Mouse (Mus musculus) mouse embryonic stem cell (cell line): ENCODE results near the gene Sptbn1.

Experiments
- in situ Hi-C, 2 experiments: fragments of 300-500 bp; cut with MboI; formaldehyde crosslinking; loops; 1 replicate in 1 of 2; 3 replicates in 1 of 2; pipeline ENCODE4 v1.14.3; 2019 to 2020; ENCODE audit warnings: low sequenced_read_pairs in 2 of 2, low pct_unique_long_range_greater_than_20kb in 1 of 2, mixed read lengths in 1 of 2; ENCODE audit not compliant: unreplicated experiment in 1 of 2

Gene Sptbn1

DNA sequence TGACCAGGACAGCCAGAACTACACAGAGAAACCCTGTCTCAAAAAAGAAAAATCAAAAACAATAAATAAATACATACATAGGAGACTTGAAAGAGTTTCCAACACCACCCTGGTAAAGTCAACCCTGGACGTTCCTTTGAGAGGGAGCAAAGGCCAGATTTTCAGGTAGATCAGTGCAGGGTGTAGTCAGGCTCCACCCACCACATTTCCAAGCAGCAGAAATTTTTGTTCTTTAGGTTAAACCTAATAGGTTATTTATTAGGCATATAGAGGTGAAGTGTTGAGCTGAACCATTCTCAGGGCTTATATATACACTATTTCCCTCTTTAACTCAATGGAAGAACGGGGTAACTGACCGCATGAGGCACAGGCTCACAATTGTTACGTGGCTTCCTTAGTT is 77.0 kb downstream of the Sptbn1 start:
- in situ Hi-C loops: no loop called here

DNA sequence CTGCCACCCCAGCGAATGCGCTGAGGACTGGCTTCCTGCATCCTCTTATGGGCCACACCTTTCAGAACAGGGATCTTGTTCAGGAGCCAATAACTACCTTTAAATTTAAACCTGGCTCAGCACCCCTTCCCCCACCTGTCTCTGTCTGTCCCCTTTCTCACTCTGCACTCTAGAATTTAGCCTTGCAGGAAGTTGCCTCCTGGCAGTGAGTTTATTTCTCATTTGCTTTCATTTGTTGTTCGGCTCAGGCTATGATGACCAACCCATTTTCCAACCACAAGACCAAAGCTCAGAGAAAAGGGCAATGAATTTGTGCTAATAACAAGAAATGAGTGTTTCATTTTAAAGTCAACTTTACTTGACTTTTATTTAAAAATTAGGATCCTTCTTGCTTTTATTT is 77.9 kb downstream of the Sptbn1 start:
- in situ Hi-C loops: no loop called here

DNA sequence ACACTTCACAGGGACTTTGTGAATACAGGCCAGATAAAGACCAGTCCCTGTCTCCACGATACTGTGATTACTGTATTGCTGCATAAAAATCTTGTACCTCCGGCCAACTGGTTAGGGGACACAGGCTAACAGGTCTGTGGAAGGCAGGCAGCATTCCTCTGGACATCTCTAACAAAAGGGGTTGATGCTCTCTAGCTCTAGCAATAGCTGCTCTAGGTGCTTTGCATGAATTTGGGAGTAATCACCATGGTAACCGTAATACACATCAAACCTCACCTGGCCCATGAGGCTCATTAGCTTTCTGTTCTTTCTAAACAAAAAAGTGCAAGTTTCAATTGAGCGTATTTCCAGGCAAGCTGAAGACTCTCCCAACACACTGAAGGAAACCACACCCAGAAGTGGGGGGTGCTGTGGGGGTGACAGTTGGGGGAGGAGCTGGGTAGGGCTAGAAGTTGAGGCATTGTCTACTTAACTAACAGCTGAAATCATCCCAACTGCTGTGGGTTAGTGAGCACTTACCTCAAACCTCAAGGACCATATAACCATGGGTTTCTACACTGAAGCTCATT is 81.0 kb downstream of the Sptbn1 start:
- in situ Hi-C loops: no loop called here

DNA sequence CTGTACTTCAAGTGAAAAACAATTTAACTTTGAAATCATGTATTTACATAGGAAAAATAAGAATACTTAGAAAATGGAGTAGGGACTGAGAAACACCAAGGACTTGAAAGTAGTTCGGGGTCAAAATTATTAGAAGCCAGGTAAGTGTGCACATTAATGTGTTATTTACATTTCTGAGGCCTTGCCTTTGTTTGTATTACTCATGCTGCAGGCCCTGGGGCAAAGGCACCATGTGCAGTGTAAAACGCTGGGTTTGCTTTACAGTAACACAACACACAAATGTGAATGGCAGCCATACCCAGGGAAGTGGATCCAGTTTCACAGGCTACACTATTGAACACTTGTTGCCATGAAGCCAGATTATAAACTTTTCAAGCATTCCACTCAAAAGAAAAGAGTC is 83.4 kb downstream of the Sptbn1 start:
- in situ Hi-C loops: no loop called here

DNA sequence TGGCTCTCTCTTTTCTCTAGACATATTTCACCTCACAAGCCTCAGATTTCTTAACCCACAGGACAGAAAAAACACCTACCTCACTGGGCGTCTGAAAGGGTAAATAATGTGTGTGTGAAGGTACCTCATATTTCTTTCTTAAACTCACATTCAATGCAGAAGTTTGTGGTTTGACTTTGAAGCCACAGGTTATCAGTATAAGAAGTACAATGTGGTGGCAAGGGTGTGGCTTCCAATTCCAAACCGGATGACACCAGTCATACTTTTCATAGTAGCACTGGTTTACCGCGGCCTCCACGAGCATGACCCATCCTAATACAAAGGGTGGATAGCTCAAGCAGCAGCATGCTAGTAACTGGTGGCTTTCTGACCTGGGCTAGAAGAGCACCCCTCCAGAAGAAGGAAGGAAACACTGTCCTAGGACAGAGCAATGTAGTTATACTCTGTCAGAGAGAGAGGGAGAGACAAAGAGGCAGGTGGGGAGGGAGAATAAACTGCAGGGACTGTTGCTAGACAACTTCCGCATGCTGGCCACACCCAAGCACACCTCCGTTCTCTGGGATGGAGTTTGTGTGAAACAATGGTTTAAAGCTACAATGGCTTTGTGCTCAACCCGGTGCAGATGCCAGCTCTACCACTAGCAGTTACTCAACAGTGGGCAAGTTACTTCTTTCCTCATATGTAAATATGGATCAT is 85.1 kb downstream of the Sptbn1 start:
- in situ Hi-C loops: no loop called here

DNA sequence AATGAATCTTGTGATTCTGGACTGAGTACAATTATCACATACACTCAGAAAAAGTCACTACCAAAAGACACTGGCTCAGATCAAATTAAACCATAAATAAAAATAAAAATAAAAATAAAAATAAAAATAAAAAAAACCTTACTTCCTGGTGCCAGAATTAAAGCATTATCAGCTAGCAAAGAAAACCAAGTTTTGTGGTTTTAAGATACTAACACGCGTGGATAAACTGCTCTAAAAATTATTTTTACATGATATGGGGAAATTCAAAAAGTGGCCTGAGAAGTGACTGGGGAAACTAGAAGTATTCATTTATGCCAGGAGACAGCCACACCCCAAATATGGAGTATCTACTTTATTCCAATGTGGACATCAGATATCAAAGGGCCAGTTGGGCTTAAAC is 89.8 kb downstream of the Sptbn1 start:
- in situ Hi-C loops: no loop called here

DNA sequence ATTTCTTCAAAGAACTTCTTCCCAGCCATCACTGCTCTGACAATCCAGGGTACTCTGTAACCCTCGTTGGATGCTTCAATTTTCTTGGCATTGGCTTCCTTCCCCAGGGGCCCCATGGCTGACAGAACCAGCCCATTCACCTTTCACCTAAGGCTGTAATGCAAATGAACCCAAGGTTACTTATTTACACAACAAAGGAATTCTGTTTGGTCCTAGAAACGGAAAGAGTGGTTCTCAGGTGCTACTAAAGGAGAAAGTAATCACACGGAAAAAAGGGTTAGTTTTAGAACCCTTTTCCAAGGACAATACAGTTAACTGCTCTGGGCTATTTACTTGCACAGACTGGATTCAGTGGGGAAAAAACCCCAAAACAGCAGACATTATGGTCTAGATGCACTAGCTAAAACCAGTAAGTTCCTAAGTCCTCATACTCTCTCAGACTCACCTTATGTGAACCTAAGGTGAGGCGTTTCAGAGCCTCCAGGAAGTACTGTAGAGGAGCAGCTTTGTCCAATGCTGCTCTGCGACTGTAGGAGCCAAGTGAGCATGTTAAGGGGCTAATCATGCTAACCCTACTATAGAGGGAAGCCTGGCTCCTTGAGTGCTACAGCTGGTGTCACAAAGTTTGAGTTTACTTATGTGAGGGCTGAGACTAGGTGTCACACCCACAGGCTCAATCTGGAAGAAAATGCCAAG is 90.7 kb downstream of the Sptbn1 start:
- in situ Hi-C loops: no loop called here

DNA sequence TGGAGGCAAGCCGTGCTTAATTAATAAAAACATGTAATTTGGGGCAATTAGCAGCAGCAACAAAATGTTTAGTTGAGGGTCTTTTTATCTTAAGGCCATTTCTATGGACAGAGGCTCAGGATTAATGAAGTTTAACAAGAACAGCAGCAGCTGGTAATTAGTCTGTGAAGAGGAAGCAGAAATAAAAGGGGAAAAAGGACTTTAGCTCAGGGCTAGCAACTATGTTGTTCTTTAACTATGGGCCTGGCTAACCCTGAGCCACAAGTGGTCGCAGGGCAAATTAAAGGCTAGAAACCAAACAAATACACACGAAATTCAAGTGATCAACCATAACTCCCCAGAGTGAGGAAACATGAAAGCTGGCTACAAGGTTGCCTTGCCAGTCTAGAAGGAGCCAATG is 91.9 kb downstream of the Sptbn1 start:
- in situ Hi-C loops: no loop called here

DNA sequence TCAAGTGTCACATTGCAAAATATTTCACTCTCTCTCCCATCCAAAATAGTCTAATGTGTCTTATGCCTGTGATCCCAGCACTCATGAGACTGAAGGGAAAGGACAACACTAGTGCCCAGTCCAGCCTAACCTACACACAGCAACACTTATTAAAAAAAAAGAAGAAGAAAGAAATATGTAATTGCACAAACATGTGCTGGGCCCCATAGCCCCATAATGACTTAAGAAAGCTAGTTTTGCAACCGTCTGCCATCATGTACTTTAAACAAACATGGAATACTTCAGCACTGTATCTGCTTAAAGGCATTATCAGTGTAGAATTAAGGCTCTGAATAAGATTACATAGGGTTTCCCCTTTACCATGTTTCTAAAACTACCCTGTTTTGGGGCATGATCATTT is 92.4 kb downstream of the Sptbn1 start:
- in situ Hi-C loops: no loop called here

DNA sequence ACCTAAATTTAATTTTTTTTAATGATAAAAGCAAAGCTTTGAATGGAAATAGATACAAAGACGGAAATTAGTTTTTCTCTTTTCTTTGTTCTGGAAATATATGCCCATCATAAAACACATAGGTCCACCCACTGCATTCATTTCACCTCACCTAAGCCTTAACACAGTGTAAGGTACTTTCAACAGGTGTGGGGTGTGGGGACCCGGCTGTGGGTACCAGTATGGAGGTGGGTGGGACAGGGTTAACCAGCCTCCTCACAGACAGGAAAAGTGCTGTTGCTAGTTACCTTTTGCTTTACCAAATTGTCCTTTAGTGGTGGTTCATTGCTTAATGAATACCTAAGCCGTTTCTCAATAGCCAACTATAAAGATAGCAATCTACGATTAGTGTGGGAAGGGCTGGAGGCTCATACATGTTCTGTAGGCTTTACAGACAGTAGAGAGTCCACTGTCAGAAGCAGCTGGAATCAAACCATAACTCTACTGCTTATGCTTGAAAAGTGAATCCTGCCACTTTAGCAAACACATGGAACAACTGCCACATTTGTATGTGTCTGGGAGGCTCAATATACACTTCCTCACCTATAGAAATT is 96.3 kb downstream of the Sptbn1 start:
- in situ Hi-C loops: no loop called here

DNA sequence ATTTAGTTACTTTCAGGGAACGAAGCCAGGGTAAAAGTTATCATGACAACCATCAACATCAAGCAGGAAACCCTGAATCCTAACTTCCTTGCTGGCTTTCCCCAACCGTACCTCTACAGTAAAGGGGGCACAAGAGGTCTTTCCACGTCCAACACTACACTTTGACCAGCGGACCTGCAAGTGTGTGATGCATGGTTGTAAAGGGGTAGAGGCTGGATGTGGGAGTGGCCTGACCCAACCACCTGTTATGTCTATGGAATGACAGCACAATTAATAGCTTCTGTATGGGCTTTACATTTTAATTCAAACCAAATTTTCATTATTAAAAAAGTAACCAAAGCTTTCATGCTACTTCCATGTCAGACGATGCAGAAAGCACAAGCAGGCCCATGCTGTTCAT is 96.8 kb downstream of the Sptbn1 start:
- in situ Hi-C loops: no loop called here

DNA sequence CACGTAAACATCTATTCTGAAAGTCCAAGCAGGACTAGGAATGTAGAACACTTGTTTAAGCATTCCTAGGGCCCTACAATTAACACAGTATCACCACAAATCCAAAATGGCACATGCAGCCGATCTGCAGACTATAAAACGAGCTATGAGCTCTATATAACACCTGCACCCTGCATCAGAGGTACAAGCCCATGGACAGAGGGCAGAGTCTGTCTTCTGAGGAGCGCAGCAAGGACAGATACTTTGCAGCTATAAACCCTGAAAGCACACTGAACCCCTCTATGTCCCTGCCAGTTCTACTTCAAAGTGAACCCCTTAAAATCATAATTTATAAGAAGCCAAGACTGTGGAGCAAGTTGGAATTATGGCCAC is 101.4 kb downstream of the Sptbn1 start:
- in situ Hi-C loops: no loop called here

DNA sequence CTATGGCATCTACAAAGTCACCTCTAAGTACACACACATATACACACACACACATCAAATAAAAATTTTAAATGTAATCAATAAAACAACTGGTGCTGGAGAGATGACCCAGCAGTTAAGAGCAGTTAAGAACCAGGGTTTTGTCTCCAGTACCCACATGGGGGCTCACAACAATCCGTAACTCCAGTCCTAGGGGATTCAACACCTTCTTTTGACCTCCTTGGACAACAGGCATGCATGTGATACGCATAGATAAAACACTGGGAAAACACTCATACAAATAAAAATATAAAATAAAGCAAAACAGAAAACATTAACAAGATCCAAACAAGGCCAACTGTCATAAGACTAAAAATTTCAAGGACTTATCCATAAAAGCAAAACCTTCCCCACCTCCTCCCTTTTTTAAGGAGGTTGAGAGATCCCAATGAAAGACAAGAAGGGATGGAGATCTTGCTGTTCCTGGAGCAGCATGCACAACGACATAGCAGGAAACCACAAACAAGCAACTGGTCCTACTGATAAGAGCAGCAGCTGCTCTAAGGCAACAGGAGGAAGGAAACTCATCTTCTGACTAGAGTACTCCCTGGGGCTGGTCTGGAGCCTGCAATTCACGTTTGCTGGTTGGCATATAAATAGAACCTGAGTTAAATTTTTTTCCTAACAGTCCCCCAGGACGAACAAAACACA is 102.0 kb downstream of the Sptbn1 start:
- in situ Hi-C loops: no loop called here

DNA sequence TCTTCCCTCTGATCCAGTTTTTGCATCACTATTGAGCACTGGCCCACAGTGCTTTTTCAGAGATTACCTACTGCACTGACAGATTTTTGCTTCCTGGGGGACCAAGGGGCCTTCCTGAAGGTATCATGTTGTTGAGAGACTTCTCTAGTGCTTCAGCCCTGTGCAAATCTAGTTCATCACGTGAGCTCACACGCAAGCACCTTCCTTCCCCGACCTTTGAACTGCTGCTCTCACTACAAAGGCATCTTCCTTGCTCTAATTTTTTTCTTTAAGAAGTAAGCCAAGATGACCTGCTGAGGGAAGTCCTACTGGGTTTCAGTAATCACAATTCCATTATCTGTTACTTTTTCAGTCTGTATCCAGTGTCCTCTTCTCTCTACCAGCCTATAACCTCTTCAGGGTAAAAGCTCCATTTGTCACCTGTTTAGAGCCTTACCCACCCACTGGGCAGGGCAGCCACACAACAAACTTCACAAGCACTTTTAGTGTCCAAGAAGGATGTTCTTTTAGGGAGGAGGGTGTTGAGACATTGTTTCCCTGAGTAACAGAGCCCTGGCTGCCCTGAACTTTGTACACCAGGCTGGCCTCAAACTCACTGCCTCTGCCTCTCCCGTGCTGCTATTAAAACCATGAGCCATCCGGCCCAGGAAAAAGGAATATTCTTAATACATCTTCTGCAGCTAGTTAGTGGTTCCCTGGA is 103.3 kb downstream of the Sptbn1 start:
- in situ Hi-C loops: no loop called here

DNA sequence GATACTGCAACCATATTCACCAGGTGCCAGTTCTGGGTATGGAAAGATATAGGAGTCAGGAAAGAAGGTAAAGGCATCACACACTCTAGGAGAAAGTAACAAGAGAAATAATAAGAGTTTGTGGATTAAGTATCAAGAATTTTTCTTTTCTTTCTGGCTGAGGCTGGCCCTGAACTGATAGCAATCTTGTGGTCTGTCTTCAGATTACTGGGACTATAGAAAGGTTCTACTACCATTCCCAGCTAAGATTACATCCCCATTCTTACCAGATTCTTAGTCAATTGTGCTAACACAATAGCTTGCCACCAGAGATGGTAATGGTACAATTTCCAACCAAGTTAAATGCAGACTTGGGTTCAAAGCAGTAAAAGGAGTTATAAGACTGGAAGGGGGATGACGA is 104.1 kb downstream of the Sptbn1 start:
- in situ Hi-C loops: no loop called here

DNA sequence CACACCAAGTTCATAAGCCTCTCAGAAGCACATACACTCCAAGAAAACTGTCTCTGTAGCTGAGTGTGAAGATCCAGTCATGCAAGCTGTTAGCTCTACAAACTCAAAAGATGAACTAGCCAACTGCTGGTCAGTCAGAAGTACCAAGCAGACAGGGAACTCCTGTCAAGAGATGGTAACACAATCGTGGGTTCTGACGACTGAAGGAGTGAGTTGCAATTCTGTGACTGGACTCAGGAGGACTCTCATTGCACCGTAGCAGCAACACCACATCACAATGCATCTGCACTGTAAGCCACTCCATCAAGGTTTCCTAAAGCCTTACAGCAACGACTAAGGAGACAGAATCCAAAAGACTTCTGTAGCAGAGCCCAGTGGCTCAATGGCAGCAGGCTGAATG is 104.9 kb downstream of the Sptbn1 start:
- in situ Hi-C loops: no loop called here

DNA sequence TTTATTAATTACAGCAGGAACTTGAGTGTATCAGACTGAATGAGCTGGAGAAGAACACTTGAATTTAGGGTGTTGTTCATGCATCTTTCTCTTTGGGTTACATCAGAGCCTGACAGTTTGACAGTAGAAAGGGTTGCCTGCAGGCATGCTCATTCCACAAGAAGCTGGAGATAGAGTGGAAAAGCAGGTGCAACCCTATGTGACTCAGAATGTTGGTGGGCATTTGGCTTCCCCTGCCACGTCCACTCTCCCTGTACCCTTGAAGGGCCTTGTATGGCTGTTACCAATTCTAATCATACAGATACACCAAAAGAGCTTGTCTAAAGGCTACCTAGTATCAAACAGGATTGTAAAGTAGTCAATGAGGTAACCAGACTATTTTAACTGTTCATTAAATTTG is 106.2 kb downstream of the Sptbn1 start:
- in situ Hi-C loops: no loop called here

DNA sequence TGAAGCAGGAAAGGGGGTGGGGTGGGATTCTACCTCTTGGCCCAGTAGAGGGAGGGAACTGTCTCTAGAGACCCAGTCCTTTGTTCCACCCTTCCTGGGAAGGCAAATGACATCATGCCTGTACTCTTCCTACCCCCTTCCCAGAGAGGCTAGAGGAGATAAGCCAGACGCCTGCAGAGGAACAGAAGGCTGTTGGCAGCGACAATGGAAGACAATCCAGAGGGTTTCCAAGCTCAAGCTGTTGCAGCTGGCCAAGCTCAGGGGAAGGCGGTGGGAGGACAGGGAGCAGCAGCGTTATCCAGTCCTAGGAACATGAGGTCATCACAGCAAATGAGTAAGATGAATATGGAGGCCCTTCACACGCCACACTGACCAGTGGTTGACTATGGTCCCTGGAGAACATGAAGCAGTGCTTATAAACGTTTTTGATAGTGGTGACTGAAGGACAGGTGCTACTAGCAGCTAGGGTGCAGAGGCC is 106.8 kb downstream of the Sptbn1 start:
- in situ Hi-C loops: no loop called here
